Mouse (Mus musculus) heart, postnatal 0 days (tissue): ENCODE measurements at regions not wholly inside any gene's neighbourhood (a gene's known extent, or its start where the extent isn't known, plus 50 kb on each side); places are given as distances from the start of the nearest gene placed in this dataset.

ENCODE experiments used
- ATAC-seq: fragments of 200-750 bp; cut with Nextera tagmentation; 2 replicates; pipeline ENCODE4 v1.8.0; 2017; ENCODE audit warnings: low read depth, moderate number of reproducible peaks, moderate library complexity; ENCODE audit not compliant: insufficient read depth
- DNase-seq: peaks from one replicate; pipeline ENCODE4 v3.0.0-alpha.2; 2016; ENCODE audit warnings: low spot score
- H3K27ac ChIP-seq: fragments of 300-500 bp; sonication (generic); 2 replicates; pipeline ENCODE4 v1.5.1; 2014; ENCODE audit warnings: low read depth, mild to moderate bottlenecking
- H3K27me3 ChIP-seq: fragments of 300-500 bp; sonication (generic); 2 replicates; pipeline ENCODE4 v1.6.1; 2014; ENCODE audit warnings: low read length, mixed read lengths; ENCODE audit not compliant: control insufficient read depth, insufficient read depth
- H3K36me3 ChIP-seq: fragments of 300-500 bp; sonication (generic); replicated peaks from 2 replicates; pipeline ENCODE4 v1.6.1; 2014; ENCODE audit warnings: low read length, mixed read lengths; ENCODE audit not compliant: control insufficient read depth, insufficient read depth
- H3K4me1 ChIP-seq: fragments of 300-500 bp; sonication (generic); 2 replicates; pipeline ENCODE4 v1.6.1; 2014; ENCODE audit warnings: antibody characterized with exemption; ENCODE audit not compliant: control insufficient read depth, insufficient read depth
- H3K4me2 ChIP-seq: fragments of 300-500 bp; sonication (generic); 2 replicates; pipeline ENCODE4 v1.6.1; 2014; ENCODE audit warnings: low read depth, mild to moderate bottlenecking, low read length, moderate library complexity
- H3K4me3 ChIP-seq: fragments of 300-500 bp; sonication (generic); 2 replicates; pipeline ENCODE4 v1.5.1; 2014; ENCODE audit warnings: low read depth, low read length
- H3K9ac ChIP-seq: fragments of 300-500 bp; sonication (generic); replicated peaks from 2 replicates; pipeline ENCODE4 v1.6.1; 2014; ENCODE audit warnings: low read depth, low read length, mixed read lengths
- H3K9me3 ChIP-seq: fragments of 300-500 bp; sonication (generic); replicated peaks from 2 replicates; pipeline ENCODE4 v1.6.1; 2016; ENCODE audit warnings: low read length; ENCODE audit not compliant: control insufficient read depth
- CTCF ChIP-seq: IDR thresholded peaks from 2 replicates; pipeline ENCODE4 v1.5.1; 2016; ENCODE audit warnings: antibody characterized with exemption, control low read depth, low read depth
- EP300 ChIP-seq: IDR thresholded peaks from 2 replicates; pipeline ENCODE4 v1.6.1; 2016; ENCODE audit warnings: antibody characterized with exemption, low read depth
- WGBS: fragments of 180-500 bp; shearing (Covaris S2); extraction: QIAGEN DNeasy Blood & Tissue Kit; methylation state at CpG from one replicate; pipeline ENCODE4 v1.1.7; 2014; 5-methylcytosine and 5-hydroxymethylcytosine counted together

GRCm38 (mm10) chr5:148641652-148642395, 89.2 kb upstream of the Ubl3 start:
- Histone ChIP-seq H3K9ac (no peak overlapping the region), H3K27me3 (no peaks in the 10 kb centered on the region), H3K4me3 (no peak overlapping the region), H3K36me3 (no peaks in the 10 kb centered on the region), H3K9me3 (no peaks in the 10 kb centered on the region; the same call in 1 of the 2 replicates), H3K4me2 (0 out of 2 replicates have a peak overlapping the region, but pooled peaks have one; percentile 0), H3K4me1 (peaks cover 6% of the 10 kb centered on the region; the same call in 1 of the 2 replicates), H3K27ac (no peak overlapping the region)
- TF ChIP-seq CTCF (no peak), EP300 (no peak)
- peak; percentile 63 for ATAC-seq
- DNase-seq = no peak
- 40% methylated on average over 15 of the region's 15 CpGs for WGBS

DNA sequence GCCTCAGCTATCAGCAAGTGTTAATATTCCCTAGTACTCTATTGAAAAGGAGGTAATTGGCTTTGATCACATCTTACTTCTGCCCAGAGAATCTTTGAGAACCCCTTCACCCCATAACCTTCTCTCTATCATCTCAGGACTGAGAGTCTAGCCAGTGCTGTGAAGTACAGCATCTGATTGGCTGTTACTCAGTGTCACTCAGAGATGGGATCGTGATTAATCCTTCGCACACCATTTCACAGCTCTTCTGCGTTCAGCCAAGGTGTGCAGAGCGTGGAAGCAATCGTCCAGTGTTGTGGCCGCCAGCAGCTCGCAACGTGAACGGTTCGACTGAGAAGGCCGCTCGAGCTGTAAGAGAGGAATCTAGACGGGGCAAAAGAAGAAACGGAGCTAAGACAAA, 87.9 kb upstream of the Ubl3 start:
- Histone ChIP-seq H3K9ac (no peak overlapping the region), H3K27me3 (no peaks in the 10 kb centered on the region), H3K4me2 (no peak overlapping the region), H3K4me3 (no peak overlapping the region), H3K4me1 (peaks cover 5% of the 10 kb centered on the region; the same call in 1 of the 2 replicates), H3K36me3 (no peaks in the 10 kb centered on the region), H3K27ac (no peak overlapping the region), H3K9me3 (no peaks in the 10 kb centered on the region; the same call in 1 of the 2 replicates)
- no peak for DNase-seq
- WGBS = 68% methylated on average over 12 of the region's 14 CpGs
- no peak for TF ChIP-seq EP300
- no peak for TF ChIP-seq CTCF
- ATAC-seq = no peak

DNA sequence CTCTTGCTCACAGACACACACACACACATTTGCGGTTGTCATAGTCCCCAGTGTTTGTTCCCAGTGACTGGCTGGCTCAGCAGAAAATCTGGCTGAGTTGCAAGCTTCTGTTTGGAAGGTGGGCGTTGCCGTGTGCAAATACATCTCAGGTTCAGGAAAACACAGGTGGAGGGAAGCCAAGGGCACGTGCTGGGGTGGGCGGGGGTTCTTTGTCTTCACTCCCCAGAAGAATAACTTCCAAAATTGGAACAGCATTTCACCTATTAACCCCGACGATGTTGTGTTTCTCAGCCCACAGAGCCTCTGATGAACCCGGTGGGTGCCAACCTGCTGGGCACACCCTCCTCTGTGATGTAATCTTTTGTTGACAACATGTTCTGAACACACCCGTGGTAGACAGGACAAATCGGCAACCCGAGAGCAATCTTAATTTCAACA, 82.3 kb upstream of the Ubl3 start:
- no peak overlapping the region for H3K9ac ChIP-seq
- H3K36me3 ChIP-seq = no peaks in the 10 kb centered on the region
- no peak overlapping the region for H3K4me3 ChIP-seq
- ATAC-seq (no peak), DNase-seq (no peak)
- H3K27ac ChIP-seq = no peak overlapping the region
- no peak overlapping the region for H3K4me2 ChIP-seq
- 56% methylated on average over 11 of the region's 11 CpGs for WGBS
- TF ChIP-seq CTCF = no peak
- no peak for TF ChIP-seq EP300
- no peaks in the 10 kb centered on the region for H3K9me3 ChIP-seq
- peaks cover 36% of the 10 kb centered on the region for H3K4me1 ChIP-seq
- H3K27me3 ChIP-seq = no peaks in the 10 kb centered on the region

- 20% methylated on average over 5 of the region's 5 CpGs for WGBS
- Histone ChIP-seq H3K4me2 (no peak overlapping the region), H3K27ac (no peak overlapping the region; the same call in 1 of the 2 replicates), H3K9ac (peak overlapping the region; percentile 20; the same call in 1 of the 2 replicates), H3K4me1 (peaks cover 36% of the 10 kb centered on the region), H3K27me3 (no peaks in the 10 kb centered on the region), H3K4me3 (no peak overlapping the region), H3K36me3 (no peaks in the 10 kb centered on the region), H3K9me3 (no peaks in the 10 kb centered on the region)
- ATAC-seq = peak; percentile 35; the same call in 1 of the 2 replicates
- no peak for DNase-seq
- TF ChIP-seq CTCF (no peak), EP300 (no peak)
Observed at GRCm38 (mm10) chr5:148633999-148634398, 81.4 kb upstream of the Ubl3 start.

- H3K4me2 ChIP-seq = no peak overlapping the region
- no peak overlapping the region for H3K9ac ChIP-seq
- no peaks in the 10 kb centered on the region for H3K9me3 ChIP-seq
- H3K27ac ChIP-seq = no peak overlapping the region
- H3K4me1 ChIP-seq = peaks cover 36% of the 10 kb centered on the region
- 67% methylated on average over 6 of the region's 6 CpGs for WGBS
- DNase-seq = no peak
- TF ChIP-seq EP300 = no peak
- TF ChIP-seq CTCF = no peak
- no peaks in the 10 kb centered on the region for H3K36me3 ChIP-seq
- no peak overlapping the region for H3K4me3 ChIP-seq
- ATAC-seq = no peak
- no peaks in the 10 kb centered on the region for H3K27me3 ChIP-seq
Observed at GRCm38 (mm10) chr5:148633331-148633730, 80.7 kb upstream of the Ubl3 start.
